Mouse (Mus musculus) testis, postnatal 10 days (tissue): ENCODE measurements around the gene Acaa1a.

Experiments
- DNase-seq: peaks from one replicate; pipeline ENCODE4 v3.0.0; 2021; ENCODE audit warnings: low spot score

The Acaa1a gene

GRCm38 (mm10) chr9:119339558-119340211, at the start of gene Acaa1a:
Acaa1a (plus strand) TSS chr9:119339676.
- DNase-seq = peak; percentile 83

GRCm38 (mm10) chr9:119290791-119291190, 48.7 kb upstream of the Acaa1a start:
- no peak for DNase-seq

- no peak for DNase-seq
Measured at GRCm38 (mm10) chr9:119297696-119298095, 41.8 kb upstream of the Acaa1a start.

- no peak for DNase-seq
Measured at GRCm38 (mm10) chr9:119298563-119298962, 40.9 kb upstream of the Acaa1a start.

GRCm38 (mm10) chr9:119305863-119306262, 33.6 kb upstream of the Acaa1a start:
- no peak for DNase-seq

- DNase-seq = no peak
Measured at GRCm38 (mm10) chr9:119309067-119309466, 30.4 kb upstream of the Acaa1a start.

GRCm38 (mm10) chr9:119313096-119313495, 26.4 kb upstream of the Acaa1a start:
- DNase-seq = no peak

- DNase-seq = no peak
Measured at GRCm38 (mm10) chr9:119318891-119319290, 20.6 kb upstream of the Acaa1a start.

GRCm38 (mm10) chr9:119320446-119320845, 19.0 kb upstream of the Acaa1a start:
- no peak for DNase-seq

GRCm38 (mm10) chr9:119320946-119321345, 18.5 kb upstream of the Acaa1a start:
- DNase-seq = no peak

GRCm38 (mm10) chr9:119321392-119322229, 17.9 kb upstream of the Acaa1a start:
- peak; percentile 51 for DNase-seq

GRCm38 (mm10) chr9:119322289-119323259, 16.9 kb upstream of the Acaa1a start, which contains the start of gene Oxsr1:
Oxsr1 (minus strand) TSS chr9:119322427.
- peak; percentile 97 for DNase-seq

GRCm38 (mm10) chr9:119323260-119323645, 16.2 kb upstream of the Acaa1a start:
- no peak for DNase-seq

- no peak for DNase-seq
Measured at GRCm38 (mm10) chr9:119324130-119324529, 15.3 kb upstream of the Acaa1a start.

- no peak for DNase-seq
Measured at GRCm38 (mm10) chr9:119328488-119328887, 11.0 kb upstream of the Acaa1a start.

- no peak for DNase-seq
Measured at GRCm38 (mm10) chr9:119330186-119330963, 9.1 kb upstream of the Acaa1a start.

- DNase-seq = no peak
Measured at GRCm38 (mm10) chr9:119334324-119334723, 5.2 kb upstream of the Acaa1a start.

- DNase-seq = no peak
Measured at GRCm38 (mm10) chr9:119334834-119335233, 4.6 kb upstream of the Acaa1a start.

- no peak for DNase-seq
Measured at GRCm38 (mm10) chr9:119335571-119335970, 3.9 kb upstream of the Acaa1a start.

- no peak for DNase-seq
Measured at GRCm38 (mm10) chr9:119337842-119338241, 1.6 kb upstream of the Acaa1a start.

GRCm38 (mm10) chr9:119338350-119338749, 1.1 kb upstream of the Acaa1a start:
- no peak for DNase-seq
